In genomic region chr2:127182598-127183381, GRCm38 (mm10) we compare ENCODE assay signal across 8 mouse cellular contexts. TPM values are rescaled to one million over a fixed set of nuclear protein-coding genes. Genes with fewer than 3 reads are reported as not detected.
A peak's percentile ranks its signal among the peaks of the same experiment; 100 is the strongest.
DNase-seq lines count a peak whose midpoint lies in the region; ATAC-seq lines count a peak whose summit lies in the region.

No protein-coding gene starts in this region.

- peak; percentile 99 for ATAC-seq in hindbrain, embryonic 11.5 days (ENCODE audit: low FRiP score)
- ATAC-seq in lung, embryonic 16.5 days (ENCODE audit: low read depth) = peak; percentile 100

- peak overlapping the region; percentile 60 for H3K27ac ChIP-seq in hindbrain, embryonic 11.5 days (ENCODE audit: low read depth, low read length)
- H3K27ac ChIP-seq in lung, embryonic 16.5 days (ENCODE audit: low read length) = peak overlapping the region; percentile 93

- no peaks in the 10 kb centered on the region for H3K4me1 ChIP-seq in hindbrain, embryonic 11.5 days (replicated peaks; ENCODE audit: control insufficient read depth, insufficient read depth, low read length)
- no peaks in the 10 kb centered on the region for H3K4me1 ChIP-seq in lung, embryonic 16.5 days (replicated peaks; ENCODE audit: control insufficient read depth, insufficient read depth, low read length)

- WGBS in hindbrain, embryonic 11.5 days = 1% methylated on average over 16 of the region's 17 CpGs
- WGBS in lung, embryonic 16.5 days = under 1% methylated on average over 17 of the region's 17 CpGs

- no peaks in the 10 kb centered on the region for H3K9me3 ChIP-seq in hindbrain, embryonic 11.5 days (ENCODE audit: control insufficient read depth, low read length)
- H3K9me3 ChIP-seq in lung, embryonic 16.5 days (ENCODE audit: control insufficient read depth, low read length) = no peaks in the 10 kb centered on the region

- H3K4me3 ChIP-seq in hindbrain, embryonic 11.5 days (ENCODE audit: low read depth, low read length) = peak overlapping the region; percentile 47
- H3K4me3 ChIP-seq in lung, embryonic 16.5 days (ENCODE audit: low read length) = peak overlapping the region; percentile 72

- peak overlapping the region; percentile 68 for H3K4me2 ChIP-seq in hindbrain, embryonic 11.5 days (replicated peaks; ENCODE audit: low read depth, low read length)
- peak overlapping the region; percentile 89 for H3K4me2 ChIP-seq in lung, embryonic 16.5 days (ENCODE audit: low read depth, low read length)

- no peaks in the 10 kb centered on the region for H3K27me3 ChIP-seq in hindbrain, embryonic 11.5 days (ENCODE audit: control insufficient read depth, insufficient read depth, low read length)
- no peaks in the 10 kb centered on the region; the same call in 1 of the 2 replicates for H3K27me3 ChIP-seq in lung, embryonic 16.5 days (ENCODE audit: control insufficient read depth, insufficient read depth, low read depth, low read length)

- peak overlapping the region; percentile 82 for H3K9ac ChIP-seq in hindbrain, embryonic 11.5 days (ENCODE audit: low read depth, low read length)
- H3K9ac ChIP-seq in lung, embryonic 16.5 days (ENCODE audit: low read length) = peak overlapping the region; percentile 88

- peak; percentile 98 for DNase-seq in R1 (ENCODE audit: low read depth, low spot score)
- DNase-seq in cerebellum, postnatal 14 days = peak; percentile 84
- DNase-seq in frontal cortex, postnatal 10 days (ENCODE audit: low spot score in 2 of 2) = peak; percentile 79 to 82
- peak; percentile 79 for DNase-seq in hindbrain, embryonic 11.5 days (ENCODE audit: low spot score)
- DNase-seq in layer of hippocampus, adult 9-11 months = peak; percentile 94
- peak; percentile 47 for DNase-seq in ovary, postnatal 10 days (ENCODE audit: low spot score)
- peak; percentile 89 for DNase-seq in thymus, postnatal 0 days (ENCODE audit: low spot score)

- H3K36me3 ChIP-seq in hindbrain, embryonic 11.5 days (ENCODE audit: control insufficient read depth, insufficient read depth, low read length) = no peaks in the 10 kb centered on the region
- H3K36me3 ChIP-seq in lung, embryonic 16.5 days (ENCODE audit: control insufficient read depth, insufficient read depth, low read length) = no peaks in the 10 kb centered on the region

RNA-seq across cellular contexts. Expression of gene 1810024B03Rik, which starts 25.3 kb away (rescaled TPM):
- polyA plus RNA-seq in hindbrain, embryonic 11.5 days (2014; fragmentation: Nextera tagmentation; extraction: Ambion mirVana) = 2.7 and 3.0 TPM in 2 replicates
- 1.8 and 1.9 TPM in 2 replicates for polyA plus RNA-seq in lung, embryonic 16.5 days (2015; fragmentation: Nextera tagmentation; extraction: Ambion mirVana)
- polyA plus RNA-seq in thymus, postnatal 0 days (2015; fragmentation: Nextera tagmentation; extraction: Ambion mirVana) = 2.4 and 2.8 TPM in 2 replicates

RNA-seq across cellular contexts. Expression of gene Snrnp200, which starts 25.4 kb away (rescaled TPM):
- polyA plus RNA-seq in hindbrain, embryonic 11.5 days (2014; fragmentation: Nextera tagmentation; extraction: Ambion mirVana) = 91.6 and 93.3 TPM in 2 replicates
- 51.9 and 53.7 TPM in 2 replicates for polyA plus RNA-seq in lung, embryonic 16.5 days (2015; fragmentation: Nextera tagmentation; extraction: Ambion mirVana)
- polyA plus RNA-seq in thymus, postnatal 0 days (2015; fragmentation: Nextera tagmentation; extraction: Ambion mirVana) = 37.7 and 43.2 TPM in 2 replicates

RNA-seq across cellular contexts. Expression of gene Itpripl1, which starts 39.5 kb away (rescaled TPM):
- 12.7 and 16.8 TPM in 2 replicates for polyA plus RNA-seq in hindbrain, embryonic 11.5 days (2014; fragmentation: Nextera tagmentation; extraction: Ambion mirVana)
- polyA plus RNA-seq in lung, embryonic 16.5 days (2015; fragmentation: Nextera tagmentation; extraction: Ambion mirVana) = 29.3 and 29.4 TPM in 2 replicates
- polyA plus RNA-seq in thymus, postnatal 0 days (2015; fragmentation: Nextera tagmentation; extraction: Ambion mirVana) = 31.0 and 35.6 TPM in 2 replicates

RNA-seq across cellular contexts. Expression of gene Ncaph, which starts 49.0 kb away (rescaled TPM):
- 86.8 and 95.2 TPM in 2 replicates for polyA plus RNA-seq in hindbrain, embryonic 11.5 days (2014; fragmentation: Nextera tagmentation; extraction: Ambion mirVana)
- 102 and 108 TPM in 2 replicates for polyA plus RNA-seq in lung, embryonic 16.5 days (2015; fragmentation: Nextera tagmentation; extraction: Ambion mirVana)
- polyA plus RNA-seq in thymus, postnatal 0 days (2015; fragmentation: Nextera tagmentation; extraction: Ambion mirVana) = 76.4 and 80.7 TPM in 2 replicates

Comparison
In these comparisons a context has a peak if more than half of its experiments do, and no peak if none do; other contexts are left out.
1. Peak in every context shown above with its lines: DNase-seq, ATAC-seq, H3K4me3 ChIP-seq and H3K27ac ChIP-seq.
2. DNase-seq: peak in every context shown above with its lines; median percentile 98 in R1; 94 in layer of hippocampus, adult 9-11 months; 89 in thymus, postnatal 0 days; 84 in cerebellum, postnatal 14 days; 80 in frontal cortex, postnatal 10 days; 79 in hindbrain, embryonic 11.5 days; 47 in ovary, postnatal 10 days.